Comparison of ENCODE assay signal across 12 mouse cellular contexts in the genomic region with DNA sequence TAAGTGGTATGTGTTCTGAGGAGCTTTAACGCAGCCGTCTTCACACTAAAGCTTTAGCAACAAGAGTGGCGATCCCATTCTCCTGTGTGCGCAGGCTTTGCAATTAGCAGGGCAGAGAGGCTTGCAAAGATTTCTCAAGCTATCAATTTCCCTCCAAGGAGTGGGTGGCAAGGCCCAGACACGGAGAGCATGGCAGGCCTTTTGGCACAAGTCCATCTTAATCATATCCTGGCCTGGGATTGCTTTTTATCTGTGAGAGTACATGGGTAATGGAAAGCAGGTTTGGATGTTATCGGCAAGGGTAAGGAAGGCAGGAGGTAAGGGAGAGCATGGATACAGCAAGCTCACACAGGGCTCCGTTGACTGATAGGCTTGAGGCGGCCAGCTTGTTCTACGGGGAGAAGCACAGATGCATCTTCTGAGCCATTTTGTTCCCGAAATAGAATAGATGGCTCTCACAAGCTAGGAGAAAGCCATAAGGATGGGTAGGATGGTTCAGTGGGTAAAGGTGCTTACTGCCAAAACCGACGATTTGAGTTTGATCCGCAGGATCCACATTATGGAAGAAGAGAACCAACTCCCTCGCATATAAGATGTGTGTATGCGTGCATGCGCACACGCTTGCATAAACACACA.
A peak's percentile ranks its signal among the peaks of the same experiment; 100 is the strongest.
DNase-seq lines count a peak whose midpoint lies in the region; ATAC-seq and TF ChIP-seq lines count a peak whose summit lies in the region.
"Had no signal": no experiment of that assay in that cellular context is flagged by ENCODE, and none has a peak within 500 bp of the region (broad histone marks: within the 10 kb centered on the region; RNA-seq: fewer than 3 reads in every experiment).

No protein-coding gene starts in this region.

- ATAC-seq in heart, embryonic 15.5 days (replicated peaks; ENCODE audit: insufficient number of reproducible peaks, insufficient read depth, low FRiP score, low read depth), result no peak; the same call in 1 of the 2 replicates
- 0 out of 2 replicates have a peak, but pooled peaks have one; percentile 2 for ATAC-seq in stomach, embryonic 15.5 days (ENCODE audit: insufficient read depth, low FRiP score, low read depth)
- no peak for ATAC-seq in stomach, postnatal 0 days (ENCODE audit: low FRiP score, low TSS enrichment)

- TF ChIP-seq CTCF in stomach, postnatal 0 days (IDR thresholded peaks at IDR 0.05; ENCODE audit: low read depth), result no peak

- no peak for DNase-seq in heart, adult 18-20 months
- DNase-seq in stomach, postnatal 0 days (ENCODE audit: low spot score), result no peak
- DNase-seq in layer of hippocampus, postnatal 14 days (ENCODE audit: low spot score in 2 of 2), result peak; percentile 13 to 16
- DNase-seq in ovary, postnatal 36 days (ENCODE audit: low spot score), result no peak
- DNase-seq in spleen, postnatal 4 days (ENCODE audit: low spot score in 2 of 2), result no peak
- no peak for DNase-seq in adrenal gland, adult 2 months
- DNase-seq: adrenal gland, postnatal 25 days; kidney, adult 8-10 months; liver, embryonic 13.5 days had no signal

- peak overlapping the region; percentile 12; the same call in 1 of the 2 replicates for H3K4me2 ChIP-seq in heart, embryonic 15.5 days
- peak overlapping the region; percentile 5; the same call in 1 of the 2 replicates for H3K4me2 ChIP-seq in stomach, embryonic 15.5 days
- no peak overlapping the region for H3K4me2 ChIP-seq in stomach, postnatal 0 days (replicated peaks; ENCODE audit: low read depth)
- H3K4me2 ChIP-seq: liver, embryonic 13.5 days had no signal

- H3K9ac ChIP-seq in heart, embryonic 15.5 days, result no peak overlapping the region
- no peak overlapping the region for H3K9ac ChIP-seq in stomach, embryonic 15.5 days
- H3K9ac ChIP-seq in stomach, postnatal 0 days (ENCODE audit: low read length), result no peak overlapping the region
- H3K9ac ChIP-seq: liver, embryonic 13.5 days had no signal

- H3K4me3 ChIP-seq in heart, embryonic 15.5 days, result no peak overlapping the region
- no peak overlapping the region for H3K4me3 ChIP-seq in stomach, embryonic 15.5 days (replicated peaks)
- no peak overlapping the region for H3K4me3 ChIP-seq in stomach, postnatal 0 days (ENCODE audit: low read depth, low read length)
- H3K4me3 ChIP-seq: liver, embryonic 13.5 days; myocyte had no signal

- no peaks in the 10 kb centered on the region for H3K9me3 ChIP-seq in heart, embryonic 15.5 days (replicated peaks)
- no peaks in the 10 kb centered on the region for H3K9me3 ChIP-seq in stomach, embryonic 15.5 days
- H3K9me3 ChIP-seq in stomach, postnatal 0 days (ENCODE audit: control insufficient read depth, low read length), result no peaks in the 10 kb centered on the region

- H3K27ac ChIP-seq in heart, embryonic 15.5 days, result peak overlapping the region; percentile 41
- 0 out of 2 replicates have a peak overlapping the region, but pooled peaks have one; percentile 7 for H3K27ac ChIP-seq in stomach, embryonic 15.5 days
- H3K27ac ChIP-seq in stomach, postnatal 0 days (replicated peaks), result no peak overlapping the region
- H3K27ac ChIP-seq: liver, embryonic 13.5 days had no signal

- no peaks in the 10 kb centered on the region for H3K27me3 ChIP-seq in heart, embryonic 15.5 days
- H3K27me3 ChIP-seq in stomach, embryonic 15.5 days (replicated peaks), result no peaks in the 10 kb centered on the region
- no peaks in the 10 kb centered on the region for H3K27me3 ChIP-seq in stomach, postnatal 0 days (ENCODE audit: control insufficient read depth, insufficient read depth, low read length)
- H3K27me3 ChIP-seq: liver, embryonic 13.5 days had no signal

- 64% methylated on average over 17 of the region's 17 CpGs for WGBS in heart, embryonic 15.5 days
- 66% methylated on average over 17 of the region's 17 CpGs for WGBS in stomach, embryonic 15.5 days
- 75% methylated on average over 17 of the region's 17 CpGs for WGBS in stomach, postnatal 0 days

- H3K36me3 ChIP-seq in heart, embryonic 15.5 days, result no peaks in the 10 kb centered on the region
- no peaks in the 10 kb centered on the region for H3K36me3 ChIP-seq in stomach, embryonic 15.5 days
- no peaks in the 10 kb centered on the region for H3K36me3 ChIP-seq in stomach, postnatal 0 days (ENCODE audit: control insufficient read depth, insufficient read depth, low read length)
- H3K36me3 ChIP-seq: liver, embryonic 13.5 days had no signal

- TF ChIP-seq EP300 in stomach, postnatal 0 days (optimal IDR thresholded peaks at IDR 0.05), result no peak

- H3K4me1 ChIP-seq in heart, embryonic 15.5 days (replicated peaks), result peaks cover 16% of the 10 kb centered on the region
- 0 out of 2 replicates have a peak, but pooled peaks cover 2% of the 10 kb centered on the region for H3K4me1 ChIP-seq in stomach, embryonic 15.5 days
- no peaks in the 10 kb centered on the region for H3K4me1 ChIP-seq in stomach, postnatal 0 days (replicated peaks; ENCODE audit: control insufficient read depth, insufficient read depth)
- H3K4me1 ChIP-seq: liver, embryonic 13.5 days had no signal

Comparison
In these comparisons a context has a peak if more than half of its experiments do, and no peak if none do; other contexts are left out.
1. DNase-seq: peak in layer of hippocampus, postnatal 14 days (2 of 2); none in heart, adult 18-20 months (0 of 2), stomach, postnatal 0 days (single experiment), ovary, postnatal 36 days (single experiment), spleen, postnatal 4 days (0 of 2) and adrenal gland, adult 2 months (single experiment).